9 mouse cellular contexts compared by ENCODE assay signal in genomic region chr6:42247173-42247572, GRCm38 (mm10). TPM values are rescaled to one million over a fixed set of nuclear protein-coding genes. Genes with fewer than 3 reads are reported as not detected.
DNase-seq lines count a peak whose midpoint lies in the region; ATAC-seq and TF ChIP-seq lines count a peak whose summit lies in the region.
"Had no signal": no experiment of that assay in that cellular context is flagged by ENCODE, and none has a peak within 500 bp of the region (broad histone marks: within the 10 kb centered on the region; RNA-seq: fewer than 3 reads in every experiment).

No protein-coding gene starts in this region.

- DNase-seq in adrenal gland, postnatal 14 days = peak; percentile 31
- no peak for DNase-seq in adrenal gland, adult 18-20 months (ENCODE audit: low spot score in 2 of 2)
- peak; percentile 29 for DNase-seq in embryo, embryonic 9.5 days (ENCODE audit: extremely low spot score)
- DNase-seq in kidney, adult 2 months = peak; percentile 76
- DNase-seq in lung, postnatal 36 days = peak; percentile 61
- no peak for DNase-seq in cerebellum, adult 11 months
- no peak for DNase-seq in heart, adult 2 months

- H3K4me3 ChIP-seq in kidney, adult 2 months (ENCODE audit: insufficient read depth, low read depth, low read length) = no peak overlapping the region
- H3K4me3 ChIP-seq in heart, adult 2 months = no peak overlapping the region

- H3K27me3 ChIP-seq in kidney, adult 2 months (replicated peaks; ENCODE audit: control insufficient read depth, insufficient read depth, low read length) = no peaks in the 10 kb centered on the region
- no peaks in the 10 kb centered on the region for H3K27me3 ChIP-seq in heart, adult 2 months (ENCODE audit: control insufficient read depth, insufficient read depth, low read length)

- H3K9ac ChIP-seq in heart, adult 2 months (ENCODE audit: low read depth, low read length) = no peak overlapping the region

- H3K36me3 ChIP-seq in kidney, adult 2 months (ENCODE audit: control insufficient read depth, insufficient read depth, low read length) = no peaks in the 10 kb centered on the region; the same call in 1 of the 2 replicates
- H3K36me3 ChIP-seq in heart, adult 2 months (ENCODE audit: control insufficient read depth, insufficient read depth, low read length) = no peaks in the 10 kb centered on the region

- no peak for TF ChIP-seq EP300 in heart, adult 2 months (IDR thresholded peaks at IDR 0.05; ENCODE audit: insufficient read depth, low read depth, low read length)

- H3K4me1 ChIP-seq in kidney, adult 2 months (ENCODE audit: control insufficient read depth, insufficient read depth, low read length) = peaks cover 6% of the 10 kb centered on the region; the same call in 1 of the 2 replicates
- H3K4me1 ChIP-seq in heart, adult 2 months (ENCODE audit: control insufficient read depth, insufficient read depth, low read length) = no peaks in the 10 kb centered on the region; the same call in 1 of the 2 replicates

- H3K79me2 ChIP-seq in heart, adult 2 months (replicated peaks; ENCODE audit: control insufficient read depth, insufficient read depth, low read length) = no peaks in the 10 kb centered on the region

- TF ChIP-seq POLR2A in kidney, adult 2 months (IDR thresholded peaks at IDR 0.05; ENCODE audit: low read depth, low read length) = no peak
- TF ChIP-seq POLR2A in heart, adult 2 months (IDR thresholded peaks at IDR 0.05; ENCODE audit: insufficient read depth, low read depth, low read length) = no peak

- no peak for ATAC-seq in inflammation-experienced regulatory T-cells, adult 6 months

- 39% methylated on average over 8 of the region's 8 CpGs for WGBS in kidney, adult 2 months
- WGBS in heart, adult 2 months = 41% methylated on average over 8 of the region's 8 CpGs

- intact Hi-C loops in heart, adult 2 months (cut with DNase I) = no loop called here

- no peak for TF ChIP-seq CTCF in kidney, adult 2 months (conservative IDR thresholded peaks at IDR 0.05; ENCODE audit: insufficient read depth, insufficient read length, low read depth, low read length)
- no peak for TF ChIP-seq CTCF in heart, adult 2 months (IDR thresholded peaks at IDR 0.05)

- no peak overlapping the region for H3K27ac ChIP-seq in kidney, adult 2 months (ENCODE audit: insufficient read depth, low read depth, low read length)
- H3K27ac ChIP-seq in heart, adult 2 months = no peak overlapping the region

RNA-seq across cellular contexts. Expression of gene Gstk1, which starts 1.4 kb away (rescaled TPM):
- total RNA-seq in adrenal gland, postnatal 14 days (2021) = 108 and 147 TPM in 2 replicates
- total RNA-seq in adrenal gland, adult 18-20 months (2021) = 100 to 1,000 TPM in 1 of 2 experiments, 10 to 100 TPM in 1; 79.7 to 476 TPM
- 105 and 115 TPM in 2 replicates for polyA plus RNA-seq in kidney, adult 2 months (2012; rRNA removed)
- total RNA-seq in heart, adult 2 months (2021) = 100 to 1,000 TPM; 139 to 167 TPM
- polyA plus RNA-seq in heart, adult 2 months (2012; rRNA removed) = 87.1 and 118 TPM in 2 replicates
- 1 to 10 TPM; 1.7 to 8.4 (median 6.6) TPM for polyA plus RNA-seq in inflammation-experienced regulatory T-cells, adult 6 months (2017; shearing (Covaris generic))

RNA-seq across cellular contexts. Expression of gene Tmem139, which starts 14.6 kb away (rescaled TPM):
- total RNA-seq in adrenal gland, postnatal 14 days (2021) = 0.86 and 1.0 TPM in 2 replicates
- total RNA-seq in adrenal gland, adult 18-20 months (2021) = 1 to 10 TPM in 1 of 2 experiments, under 1 TPM in 1; 0.35 to 5.6 TPM
- polyA plus RNA-seq in kidney, adult 2 months (2012; rRNA removed) = 28.3 and 34.0 TPM in 2 replicates
- under 1 TPM in 1 of 2 experiments, not detected in 1; 0.21 TPM for total RNA-seq in heart, adult 2 months (2021)
- polyA plus RNA-seq in heart, adult 2 months (2012; rRNA removed) = 0.15 and 0.33 TPM in 2 replicates
- polyA plus RNA-seq in inflammation-experienced regulatory T-cells, adult 6 months (2017; shearing (Covaris generic)) = not detected

RNA-seq across cellular contexts. Expression of gene Casp2, which starts 17.6 kb away (rescaled TPM):
- 21.8 and 30.2 TPM in 2 replicates for total RNA-seq in adrenal gland, postnatal 14 days (2021)
- 10 to 100 TPM; 16.6 to 24.1 TPM for total RNA-seq in adrenal gland, adult 18-20 months (2021)
- 17.4 and 18.2 TPM in 2 replicates for polyA plus RNA-seq in kidney, adult 2 months (2012; rRNA removed)
- 10 to 100 TPM in 1 of 2 experiments, 1 to 10 TPM in 1; 7.5 to 12.2 TPM for total RNA-seq in heart, adult 2 months (2021)
- polyA plus RNA-seq in heart, adult 2 months (2012; rRNA removed) = 12.1 and 18.6 TPM in 2 replicates
- 10 to 100 TPM; 46.6 to 55.8 (median 52.1) TPM for polyA plus RNA-seq in inflammation-experienced regulatory T-cells, adult 6 months (2017; shearing (Covaris generic))

RNA-seq across cellular contexts. Expression of gene Tas2r144, which starts 32.0 kb away (rescaled TPM):
- not detected in 2 replicates for total RNA-seq in adrenal gland, postnatal 14 days (2021)
- total RNA-seq in adrenal gland, adult 18-20 months (2021) = not detected
- polyA plus RNA-seq in kidney, adult 2 months (2012; rRNA removed) = not detected in 2 replicates
- total RNA-seq in heart, adult 2 months (2021) = not detected
- not detected in 2 replicates for polyA plus RNA-seq in heart, adult 2 months (2012; rRNA removed)
- polyA plus RNA-seq in inflammation-experienced regulatory T-cells, adult 6 months (2017; shearing (Covaris generic)) = not detected
- total RNA-seq: liver, adult 2 months had no signal
- polyA plus RNA-seq: liver, adult 2 months had no signal

RNA-seq across cellular contexts. Expression of gene Clcn1, which starts 39.3 kb away (rescaled TPM):
- total RNA-seq in adrenal gland, postnatal 14 days (2021) = 0.19 TPM in 1 of 2 replicates, not detected in the other
- total RNA-seq in adrenal gland, adult 18-20 months (2021) = under 1 TPM; 0.10 TPM
- 0.04 and 0.86 TPM in 2 replicates for polyA plus RNA-seq in kidney, adult 2 months (2012; rRNA removed)
- 1 to 10 TPM; 4.3 to 4.9 TPM for total RNA-seq in heart, adult 2 months (2021)
- polyA plus RNA-seq in heart, adult 2 months (2012; rRNA removed) = 12.1 and 20.9 TPM in 2 replicates
- polyA plus RNA-seq in inflammation-experienced regulatory T-cells, adult 6 months (2017; shearing (Covaris generic)) = not detected

Comparison
In these comparisons a context has a peak if more than half of its experiments do, and no peak if none do; other contexts are left out.
1. DNase-seq: peak in adrenal gland, postnatal 14 days (single experiment), embryo, embryonic 9.5 days (single experiment), kidney, adult 2 months (single experiment) and lung, postnatal 36 days (single experiment); none in adrenal gland, adult 18-20 months (0 of 2), cerebellum, adult 11 months (single experiment) and heart, adult 2 months (0 of 2).